25 mouse cellular contexts compared by ENCODE assay signal in the genomic region with DNA sequence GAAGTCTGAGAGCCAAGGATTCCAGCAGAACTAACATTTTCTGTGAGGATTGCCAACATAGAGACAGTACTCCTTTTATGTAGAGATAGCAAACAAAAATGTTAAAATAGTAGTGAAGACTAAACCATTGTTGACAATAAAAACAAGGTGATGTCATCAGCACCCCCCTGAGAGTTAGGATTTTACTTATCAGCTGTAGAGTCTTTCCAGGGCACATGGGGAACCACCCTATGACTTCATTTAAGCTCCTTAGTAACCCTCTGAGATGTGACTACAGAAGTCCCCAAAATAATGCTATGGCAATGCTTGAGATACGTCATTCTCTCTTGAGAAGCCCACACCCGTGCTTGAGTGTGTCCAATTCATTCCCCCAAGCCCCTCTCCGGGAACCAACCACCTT. TPM values are rescaled to one million over a fixed set of nuclear protein-coding genes. Genes with fewer than 3 reads are reported as not detected.
DNase-seq lines count a peak whose midpoint lies in the region; TF ChIP-seq lines count a peak whose summit lies in the region.
"Had no signal": no experiment of that assay in that cellular context is flagged by ENCODE, and none has a peak within 500 bp of the region (broad histone marks: within the 10 kb centered on the region; RNA-seq: fewer than 3 reads in every experiment).

No protein-coding gene starts in this region.

- no peaks in the 10 kb centered on the region for H3K27me3 ChIP-seq in MEL (ENCODE audit: control insufficient read depth in 1 of 2, insufficient read depth in 2 of 2, low read length in 2 of 2)
- H3K27me3 ChIP-seq: embryonic facial prominence, embryonic 13.5 days; embryonic facial prominence, embryonic 15.5 days; forebrain, embryonic 12.5 days had no signal

- H3K4me3 ChIP-seq in gastrocnemius, adult 2 months: no peak overlapping the region
- no peak overlapping the region for H3K4me3 ChIP-seq in MEL (ENCODE audit: control insufficient read depth in 1 of 2, insufficient read depth in 1 of 2, low read depth in 2 of 2, low read length in 2 of 2)
- H3K4me3 ChIP-seq: embryonic facial prominence, embryonic 13.5 days; embryonic facial prominence, embryonic 15.5 days; erythroblast, embryonic 14.5 days; forebrain, embryonic 10.5 days; forebrain, embryonic 12.5 days had no signal

- no peak overlapping the region for H3K9ac ChIP-seq in MEL (ENCODE audit: control insufficient read depth, low read depth, low read length, poor library complexity, severe bottlenecking)
- H3K9ac ChIP-seq: embryonic facial prominence, embryonic 13.5 days; embryonic facial prominence, embryonic 15.5 days; forebrain, embryonic 12.5 days had no signal

- no peaks in the 10 kb centered on the region for H3K9me3 ChIP-seq in MEL (replicated peaks; ENCODE audit: insufficient read depth, low read length)
- H3K9me3 ChIP-seq: embryonic facial prominence, embryonic 13.5 days; embryonic facial prominence, embryonic 15.5 days; forebrain, embryonic 10.5 days; forebrain, embryonic 12.5 days; G1E had no signal

- intact Hi-C loops in gastrocnemius, adult 2 months (cut with DNase I): no loop called here

- TF ChIP-seq POLR2A in MEL (IDR thresholded peaks at IDR 0.05; ENCODE audit: control insufficient read depth in 1 of 2, insufficient read depth in 1 of 2, low read depth in 1 of 2, low read length in 2 of 2, poor library complexity in 1 of 2): no peak

- H3K4me1 ChIP-seq in MEL (ENCODE audit: control insufficient read depth in 1 of 2, insufficient read depth in 2 of 2, low read length in 2 of 2): peaks cover 0 to 4% of the 10 kb centered on the region in 2 experiments; a peak in 1 of 4 replicates

- TF ChIP-seq EP300 in MEL (IDR thresholded peaks at IDR 0.05; ENCODE audit: low read depth in 1 of 2, low read length in 2 of 2): no peak

- H3K79me2 ChIP-seq in MEL (ENCODE audit: control insufficient read depth, insufficient read depth, low read length, poor library complexity): peaks cover 6% of the 10 kb centered on the region

- peaks cover 0 to 3% of the 10 kb centered on the region in 2 experiments; a peak in 1 of 4 replicates for H3K36me3 ChIP-seq in MEL (ENCODE audit: control insufficient read depth in 1 of 2, insufficient read depth in 2 of 2, low read length in 2 of 2)
- H3K36me3 ChIP-seq: forebrain, embryonic 10.5 days; forebrain, embryonic 12.5 days; G1E had no signal

- 0 out of 2 replicates have a peak overlapping the region, but pooled peaks have one; percentile 3 for H3K27ac ChIP-seq in gastrocnemius, adult 2 months
- H3K27ac ChIP-seq in MEL (ENCODE audit: control insufficient read depth, low read depth, low read length): no peak overlapping the region
- H3K27ac ChIP-seq: embryonic facial prominence, embryonic 13.5 days; embryonic facial prominence, embryonic 15.5 days; forebrain, embryonic 10.5 days; forebrain, embryonic 12.5 days had no signal

- TF ChIP-seq CTCF in gastrocnemius, adult 2 months (IDR thresholded peaks at IDR 0.05): no peak
- TF ChIP-seq CTCF in MEL (IDR thresholded peaks at IDR 0.05 in 2 of 3, conservative IDR thresholded peaks at IDR 0.05 in 1 of 3; ENCODE audit: control insufficient read depth in 1 of 3, insufficient read depth in 1 of 3, low read depth in 2 of 3, low read length in 3 of 3, poor library complexity in 1 of 3, severe bottlenecking in 1 of 3): no peak

- DNase-seq in gastrocnemius, adult 2 months: no peak
- DNase-seq in gastrocnemius, adult 8-10 months (ENCODE audit: low spot score in 2 of 2): no peak
- no peak for DNase-seq in MEL (ENCODE audit: low read depth, low spot score)
- DNase-seq in right cerebral cortex, adult 2 months (ENCODE audit: low spot score in 2 of 2): no peak
- no peak for DNase-seq in ovary, adult 18-20 months (ENCODE audit: low spot score)
- DNase-seq: adrenal gland, adult 2 months; adrenal gland, postnatal 10 days; adrenal gland, postnatal 25 days; cerebellum, adult 11 months; cerebellum, adult 18-20 months; cerebellum, adult 8-10 months; cerebellum, adult 9-11 months; cerebellum, postnatal 14 days; cerebellum, postnatal 36 days; embryo, embryonic 11 days had no signal

- TF ChIP-seq RAD21 in MEL (IDR thresholded peaks at IDR 0.05; ENCODE audit: low read depth, low read length): no peak

TF ChIP-seq in MEL, 35 proteins besides CTCF, POLR2A, EP300 and RAD21:
- TF ChIP-seq ETS1 (IDR thresholded peaks at IDR 0.05; ENCODE audit: low read depth, low read length): peak; percentile 53
- no peak for TF ChIP-seq MAX (IDR thresholded peaks at IDR 0.05; ENCODE audit: low read length)

RNA-seq across cellular contexts. Expression of a gene that starts 4.1 kb away (rescaled TPM):
- total RNA-seq in gastrocnemius, adult 2 months (2021): 100 to 1,000 TPM; 110 to 112 TPM
- 100 to 1,000 TPM; 116 to 127 (median 122) TPM for total RNA-seq in gastrocnemius, adult 8-10 months (2022)
- 289 and 312 TPM in 2 replicates for total RNA-seq in MEL (2012; rRNA removed)
- polyA plus RNA-seq in MEL (2012; ENCODE audit: insufficient read depth in 1 of 2, insufficient read length in 2 of 2, low read depth in 1 of 2, low replicate concordance in 2 of 2, missing spikeins in 1 of 2): 100 to 1,000 TPM in 1 of 2 experiments, not detected in 1; 349 TPM

RNA-seq across cellular contexts. Expression of a gene that starts 7.8 kb away (rescaled TPM):
- not detected for total RNA-seq in gastrocnemius, adult 2 months (2021)
- total RNA-seq in gastrocnemius, adult 8-10 months (2022): not detected
- total RNA-seq in MEL (2012; rRNA removed): not detected in 2 replicates
- polyA plus RNA-seq in MEL (2012; ENCODE audit: insufficient read depth in 1 of 2, insufficient read length in 2 of 2, low read depth in 1 of 2, low replicate concordance in 2 of 2, missing spikeins in 1 of 2): under 1 TPM in 1 of 2 experiments, not detected in 1; 0.13 TPM
- total RNA-seq: adrenal gland, postnatal 25 days had no signal
- polyA plus RNA-seq: adrenal gland, adult 2 months; C2C12; embryonic facial prominence, embryonic 11.5 days; embryonic facial prominence, embryonic 15.5 days; erythroblast, embryonic 14.5 days; forebrain, embryonic 16.5 days; G1E had no signal

RNA-seq across cellular contexts. Expression of a gene that starts 30.3 kb away (rescaled TPM):
- 100 to 1,000 TPM; 285 to 430 TPM for total RNA-seq in gastrocnemius, adult 2 months (2021)
- 100 to 1,000 TPM; 357 to 417 (median 381) TPM for total RNA-seq in gastrocnemius, adult 8-10 months (2022)
- 0.26 and 0.27 TPM in 2 replicates for total RNA-seq in MEL (2012; rRNA removed)
- under 1 TPM in 1 of 2 experiments, not detected in 1; 0.31 TPM for polyA plus RNA-seq in MEL (2012; ENCODE audit: insufficient read depth in 1 of 2, insufficient read length in 2 of 2, low read depth in 1 of 2, low replicate concordance in 2 of 2, missing spikeins in 1 of 2)
- total RNA-seq: common myeloid progenitor, adult 5-6 weeks had no signal
- polyA plus RNA-seq: erythroblast, embryonic 14.5 days had no signal

RNA-seq across cellular contexts. Expression of a gene that starts 44.4 kb away (rescaled TPM):
- total RNA-seq in gastrocnemius, adult 2 months (2021): 1 to 10 TPM; 3.8 to 4.0 TPM
- 1 to 10 TPM; 2.2 to 6.0 (median 4.4) TPM for total RNA-seq in gastrocnemius, adult 8-10 months (2022)
- total RNA-seq in MEL (2012; rRNA removed): 1.0 and 1.3 TPM in 2 replicates
- 1 to 10 TPM in 1 of 2 experiments, not detected in 1; 6.9 TPM for polyA plus RNA-seq in MEL (2012; ENCODE audit: insufficient read depth in 1 of 2, insufficient read length in 2 of 2, low read depth in 1 of 2, low replicate concordance in 2 of 2, missing spikeins in 1 of 2)
- total RNA-seq: common myeloid progenitor, adult 5-6 weeks had no signal

Comparison
In these comparisons a context has a peak if more than half of its experiments do, and no peak if none do; other contexts are left out.
1. RNA of a gene that starts 30.3 kb away (total RNA-seq): 285 to 430 TPM in gastrocnemius, adult 2 months and 357 to 417 TPM in gastrocnemius, adult 8-10 months; 0.26 to 0.27 TPM in MEL; every median in the first group is over 100 times any median in the second.